Mouse (Mus musculus) limb, embryonic 15.5 days (tissue): ENCODE results near the gene Shisa7. TPM values are rescaled to one million over a fixed set of nuclear protein-coding genes. Genes with fewer than 3 reads are reported as not detected.
"Not testable (repeated sequence)": the region's sequence is repeated elsewhere in the genome, so short reads cannot be mapped to it uniquely, and the experiment has no call there.

Experiments used
- ATAC-seq: fragments of 200-750 bp; cut with Nextera tagmentation; 2 replicates; pipeline ENCODE4 v1.8.0; 2017; ENCODE audit warnings: low read depth, moderate TSS enrichment; ENCODE audit not compliant: insufficient number of reproducible peaks, low FRiP score, low TSS enrichment
- H3K27ac ChIP-seq: fragments of 300-500 bp; sonication (generic); 2 replicates; pipeline ENCODE4 v1.5.1; 2015; ENCODE audit warnings: moderate library complexity, mild to moderate bottlenecking, inconsistent platforms
- H3K27me3 ChIP-seq: fragments of 300-500 bp; sonication (generic); 2 replicates; pipeline ENCODE4 v1.6.1; 2015; ENCODE audit warnings: inconsistent platforms
- H3K36me3 ChIP-seq: fragments of 300-500 bp; sonication (generic); 2 replicates; pipeline ENCODE4 v1.6.1; 2015; ENCODE audit warnings: inconsistent platforms
- H3K4me1 ChIP-seq: fragments of 300-500 bp; sonication (generic); 2 replicates; pipeline ENCODE4 v1.6.1; 2015; ENCODE audit warnings: inconsistent platforms
- H3K4me2 ChIP-seq: fragments of 300-500 bp; sonication (generic); 2 replicates; pipeline ENCODE4 v1.6.1; 2015; ENCODE audit warnings: mild to moderate bottlenecking, inconsistent platforms
- H3K4me3 ChIP-seq: fragments of 300-500 bp; sonication (generic); 2 replicates; pipeline ENCODE4 v1.5.1; 2015; ENCODE audit warnings: mild to moderate bottlenecking, inconsistent platforms
- H3K9ac ChIP-seq: fragments of 300-500 bp; sonication (generic); 2 replicates; pipeline ENCODE4 v1.6.1; 2015; ENCODE audit warnings: inconsistent platforms
- H3K9me3 ChIP-seq: fragments of 300-500 bp; sonication (generic); 2 replicates; pipeline ENCODE4 v1.6.1; 2016; ENCODE audit warnings: inconsistent platforms
- WGBS: fragments of 180-500 bp; shearing (Covaris S2); methylation state at CpG from one replicate; pipeline ENCODE4 v1.1.7; 2015; 5-methylcytosine and 5-hydroxymethylcytosine counted together
- polyA plus RNA-seq: library from polyadenylated mRNA; unstranded; fragments of >200 nt; fragmentation: Nextera tagmentation; extraction: Ambion mirVana; gene quantifications from 2 replicates; pipeline ENCODE4 v1.2.1, GENCODE M21; 2015

The Shisa7 gene
- 0.32 and 0.46 TPM in 2 replicates for polyA plus RNA-seq

DNA sequence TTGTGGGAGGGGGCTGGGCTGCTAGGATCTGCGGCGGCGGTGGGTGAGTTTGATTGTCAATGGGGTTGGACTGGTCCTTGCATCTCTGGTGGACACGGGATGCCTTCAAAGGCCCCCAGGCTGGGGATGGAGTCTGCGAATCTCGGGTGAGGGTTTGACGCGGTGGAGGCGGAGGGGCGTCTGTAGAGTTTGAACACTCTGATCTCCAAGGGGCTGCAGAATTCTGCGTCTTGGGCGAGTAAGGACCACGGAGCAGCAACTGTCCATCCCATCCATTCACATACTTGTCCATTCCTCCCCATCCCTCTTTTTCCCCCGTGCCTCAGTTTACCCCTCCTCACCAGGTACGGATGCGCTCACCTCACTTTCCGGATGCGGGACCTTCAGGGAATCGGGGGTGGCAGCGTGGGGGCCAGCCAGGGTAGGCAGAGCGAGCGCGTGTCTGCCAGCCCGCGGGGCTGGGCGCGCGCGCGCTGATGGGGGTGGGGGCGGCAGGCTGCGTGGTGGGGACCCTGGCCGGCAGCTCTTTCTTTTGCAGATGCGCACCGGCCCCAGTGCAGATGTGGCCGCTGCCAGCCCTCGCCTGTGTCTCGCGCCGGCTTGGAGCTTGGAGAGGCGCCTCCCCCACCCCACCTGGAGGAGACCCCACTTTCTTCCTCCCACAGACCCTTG lies at the start of gene Shisa7:
Gene Shisa7 (minus strand): TSS at position 452 of the 672 bp plus-strand sequence.
- no peaks in the 10 kb centered on the region for H3K9me3 ChIP-seq
- H3K36me3 ChIP-seq: no peaks in the 10 kb centered on the region
- peak within 1 kb of the TSS; percentile 84 for H3K4me2 ChIP-seq
- H3K4me1 ChIP-seq: peaks cover 29% of the 10 kb centered on the region
- WGBS: under 1% methylated on average over 39 of the region's 41 CpGs
- H3K4me3 ChIP-seq: peak within 1 kb of the TSS; percentile 42
- H3K27me3 ChIP-seq: peaks cover 69% of the 10 kb centered on the region
- H3K9ac ChIP-seq: peak within 1 kb of the TSS; percentile 17; the same call in 1 of the 2 replicates
- no peak within 1 kb of the TSS for H3K27ac ChIP-seq
- ATAC-seq: no peak

DNA sequence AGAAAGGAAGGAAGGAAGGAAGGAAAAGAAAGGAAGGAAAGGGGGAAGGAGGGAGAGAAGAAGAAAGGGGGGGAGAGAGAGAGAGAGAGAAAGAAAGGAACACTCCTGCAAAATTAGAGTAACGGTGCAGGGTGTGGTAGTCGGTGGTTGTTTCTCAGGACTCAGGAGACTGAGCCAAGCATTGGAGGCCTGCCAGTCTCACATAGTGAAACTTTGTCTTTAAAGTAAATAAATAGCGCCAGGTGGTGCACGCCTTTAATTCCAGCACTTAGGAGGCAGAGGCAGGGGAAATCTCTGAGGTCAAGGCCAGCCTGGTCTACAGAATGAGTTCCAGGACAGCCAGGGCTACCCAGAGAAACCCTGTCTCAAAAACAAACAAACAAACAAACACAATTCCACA lies 42.2 kb upstream of the Shisa7 start:
- H3K4me2 ChIP-seq: no peak overlapping the region
- H3K4me1 ChIP-seq: peaks cover 6% of the 10 kb centered on the region; the same call in 1 of the 2 replicates
- WGBS: 42% methylated on average over 4 of the region's 4 CpGs
- H3K9me3 ChIP-seq: no peaks in the 10 kb centered on the region
- peak overlapping the region; percentile 17; the same call in 1 of the 2 replicates for H3K27ac ChIP-seq
- H3K36me3 ChIP-seq: no peaks in the 10 kb centered on the region
- H3K27me3 ChIP-seq: no peaks in the 10 kb centered on the region
- H3K4me3 ChIP-seq: no peak overlapping the region
- H3K9ac ChIP-seq: no peak overlapping the region
- ATAC-seq: no peak

DNA sequence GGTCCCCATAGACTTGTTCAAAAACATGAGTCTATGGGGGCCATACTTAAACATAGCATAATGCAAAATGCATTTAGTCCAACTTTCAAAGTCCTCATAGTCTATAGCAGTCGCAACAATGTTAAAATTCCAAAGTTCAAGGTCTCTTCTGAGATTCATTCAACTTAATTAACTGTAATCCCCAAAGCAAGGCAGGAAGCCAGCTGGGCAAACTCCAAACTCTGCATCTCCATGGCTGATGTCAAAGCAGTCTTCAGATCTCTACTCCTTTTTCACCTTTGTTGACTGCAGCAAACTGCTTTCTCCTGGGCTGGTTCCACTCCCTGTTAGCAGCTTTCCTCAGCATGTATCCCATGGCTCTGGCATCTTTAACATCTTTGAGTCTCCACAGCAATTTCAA lies 34.5 kb upstream of the Shisa7 start:
- WGBS: 88% methylated on average over 1 of the region's 1 CpGs
- not testable (repeated sequence) for H3K36me3 ChIP-seq, H3K4me2 ChIP-seq, H3K4me3 ChIP-seq, H3K27me3 ChIP-seq, H3K9me3 ChIP-seq, H3K27ac ChIP-seq, ATAC-seq, H3K9ac ChIP-seq
- peaks cover 15% of the 10 kb centered on the region for H3K4me1 ChIP-seq

DNA sequence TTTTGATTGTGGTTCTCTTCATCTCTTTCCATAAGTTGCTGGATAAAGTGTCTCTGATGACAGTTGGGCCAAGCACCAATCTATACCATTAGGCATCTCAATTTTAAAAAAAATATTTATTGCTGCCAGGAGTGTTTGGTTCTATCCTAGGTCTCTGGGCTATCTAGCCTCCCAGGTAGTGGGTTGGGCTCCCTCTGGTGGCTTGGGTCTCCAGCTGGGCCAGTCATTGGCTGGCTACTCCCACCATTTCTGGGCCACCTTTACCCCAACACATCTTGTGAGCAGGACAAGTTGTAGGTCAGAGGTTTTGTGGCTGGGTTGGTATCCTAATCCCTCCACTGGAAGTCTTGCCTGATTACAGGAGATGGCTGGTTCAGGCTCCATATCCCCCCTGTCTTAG lies 33.7 kb upstream of the Shisa7 start:
- H3K27ac ChIP-seq: no peak overlapping the region
- H3K27me3 ChIP-seq: no peaks in the 10 kb centered on the region
- no peak for ATAC-seq
- no peak overlapping the region for H3K4me2 ChIP-seq
- H3K4me1 ChIP-seq: peaks cover 15% of the 10 kb centered on the region
- no peaks in the 10 kb centered on the region for H3K36me3 ChIP-seq
- no peak overlapping the region for H3K9ac ChIP-seq
- H3K4me3 ChIP-seq: no peak overlapping the region; the same call in 1 of the 2 replicates
- H3K9me3 ChIP-seq: no peaks in the 10 kb centered on the region

DNA sequence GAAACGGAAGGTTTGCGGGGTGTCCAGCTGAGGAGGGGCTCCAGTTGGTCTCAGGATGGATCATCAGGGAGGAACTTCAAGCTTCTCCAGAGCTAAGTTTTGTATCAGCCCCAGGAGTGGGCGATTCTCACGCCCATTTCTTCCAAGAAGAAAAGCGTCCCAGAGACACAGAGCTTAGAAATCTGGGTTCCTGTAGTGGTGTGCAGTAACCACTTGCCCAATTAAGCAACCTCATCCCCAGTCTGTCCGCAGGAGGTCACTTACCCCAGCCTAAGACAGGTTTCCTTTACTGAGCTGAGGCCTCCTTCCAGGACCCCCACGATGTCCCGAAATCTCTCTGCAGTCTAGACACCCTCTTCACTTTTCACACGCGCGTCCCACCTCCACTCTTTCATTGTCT lies 32.7 kb upstream of the Shisa7 start:
- no peaks in the 10 kb centered on the region for H3K9me3 ChIP-seq
- H3K27me3 ChIP-seq: no peaks in the 10 kb centered on the region
- H3K4me2 ChIP-seq: peak overlapping the region; percentile 84
- no peaks in the 10 kb centered on the region for H3K36me3 ChIP-seq
- no peak for ATAC-seq
- WGBS: 6% methylated on average over 11 of the region's 11 CpGs
- peak overlapping the region; percentile 55 for H3K9ac ChIP-seq
- H3K27ac ChIP-seq: 0 out of 2 replicates have a peak overlapping the region, but pooled peaks have one; percentile 47
- H3K4me3 ChIP-seq: peak overlapping the region; percentile 60
- peaks cover 15% of the 10 kb centered on the region for H3K4me1 ChIP-seq

DNA sequence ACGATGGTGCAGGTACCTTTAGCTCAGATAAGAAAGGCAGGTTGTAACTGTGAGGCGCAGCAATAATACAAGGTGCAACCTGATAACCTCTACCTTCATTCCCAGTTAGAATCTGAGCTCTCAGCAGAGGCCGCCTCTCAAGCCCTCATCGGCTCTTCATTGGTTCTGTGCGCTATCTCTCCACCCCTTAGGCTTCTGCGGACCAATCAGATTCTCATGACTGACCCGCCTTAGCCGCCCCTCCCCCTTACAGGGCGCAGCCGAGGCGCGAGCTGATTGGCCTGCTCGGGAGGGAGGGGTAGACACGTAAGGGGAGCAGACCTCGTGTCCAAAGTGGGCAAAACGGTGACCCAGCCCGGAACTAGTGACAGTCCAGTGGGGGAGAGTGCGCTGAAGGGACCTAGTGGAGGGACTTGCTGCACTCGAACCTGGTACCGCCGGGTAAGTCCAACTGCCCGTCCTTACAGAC lies 32.3 kb upstream of the Shisa7 start, which contains the start of gene Isoc2a:
Gene Isoc2a (plus strand): TSS at position 401 of the 469 bp plus-strand sequence.
- Histone ChIP-seq H3K27me3 (no peaks in the 10 kb centered on the region), H3K4me1 (peaks cover 15% of the 10 kb centered on the region), H3K4me3 (peak within 1 kb of the TSS; percentile 60), H3K9ac (peak within 1 kb of the TSS; percentile 55), H3K9me3 (no peaks in the 10 kb centered on the region), H3K4me2 (peak within 1 kb of the TSS; percentile 84), H3K27ac (0 out of 2 replicates have a peak within 1 kb of the TSS, but pooled peaks have one; percentile 47), H3K36me3 (no peaks in the 10 kb centered on the region)
- WGBS: under 1% methylated on average over 22 of the region's 22 CpGs
- ATAC-seq: peak; percentile 99

DNA sequence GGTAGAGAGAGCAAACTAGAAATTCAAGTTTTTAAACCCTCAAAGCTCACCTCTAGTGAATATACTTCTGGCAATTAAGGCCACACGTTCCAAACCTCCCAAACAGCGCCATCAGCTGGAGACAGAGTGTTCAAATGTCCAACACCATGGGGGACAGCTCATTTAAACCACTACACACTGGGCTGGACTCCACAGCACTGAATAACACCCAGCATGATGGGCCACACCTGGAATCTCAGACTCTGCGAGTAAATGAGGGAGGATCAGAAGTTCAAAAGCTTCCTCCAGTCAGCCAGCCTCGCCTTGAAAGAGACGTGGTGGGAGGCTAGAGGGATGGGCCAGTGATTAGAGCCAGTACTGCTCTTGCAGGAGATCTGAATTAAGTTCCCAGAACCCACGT lies 25.6 kb upstream of the Shisa7 start, which contains the start of gene Isoc2b:
Gene Isoc2b (minus strand): TSS at position 126 of the 400 bp plus-strand sequence.
- no peak within 1 kb of the TSS for H3K27ac ChIP-seq
- ATAC-seq: no peak
- H3K9ac ChIP-seq: no peak within 1 kb of the TSS
- peaks cover 20% of the 10 kb centered on the region for H3K4me1 ChIP-seq
- H3K36me3 ChIP-seq: no peaks in the 10 kb centered on the region
- no peak within 1 kb of the TSS for H3K4me3 ChIP-seq
- no peaks in the 10 kb centered on the region for H3K9me3 ChIP-seq
- WGBS: 43% methylated on average over 6 of the region's 6 CpGs
- no peak within 1 kb of the TSS for H3K4me2 ChIP-seq
- no peaks in the 10 kb centered on the region for H3K27me3 ChIP-seq

DNA sequence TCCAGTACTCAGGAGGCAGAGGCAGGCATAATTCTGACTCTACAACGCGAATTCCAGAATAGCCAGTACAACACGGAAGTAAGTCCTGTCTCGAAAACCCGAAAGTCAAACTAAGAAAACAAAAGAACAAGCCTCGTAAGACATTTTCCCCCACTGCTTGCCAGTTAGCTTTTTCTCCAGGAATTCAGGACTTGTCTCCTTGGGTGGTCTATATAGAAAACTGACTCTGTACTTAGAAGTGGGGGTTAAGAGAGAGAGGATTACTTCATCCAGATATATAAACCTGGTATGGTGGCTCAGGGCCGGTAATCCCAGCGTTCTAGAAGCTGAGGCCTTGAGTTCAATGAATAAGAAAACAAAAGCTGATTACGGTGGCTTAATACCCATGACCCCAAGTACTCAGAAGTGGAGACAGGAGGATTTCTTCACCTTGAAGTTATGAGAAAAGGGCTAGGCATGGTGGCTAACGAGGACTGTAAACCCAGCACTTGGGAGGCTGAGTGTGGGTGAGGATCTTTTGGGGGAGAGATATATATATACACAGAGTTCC lies 22.2 kb upstream of the Shisa7 start:
- Histone ChIP-seq H3K27ac (peak overlapping the region; percentile 74), H3K9ac (peak overlapping the region; percentile 24), H3K4me2 (peak overlapping the region; percentile 59)

DNA sequence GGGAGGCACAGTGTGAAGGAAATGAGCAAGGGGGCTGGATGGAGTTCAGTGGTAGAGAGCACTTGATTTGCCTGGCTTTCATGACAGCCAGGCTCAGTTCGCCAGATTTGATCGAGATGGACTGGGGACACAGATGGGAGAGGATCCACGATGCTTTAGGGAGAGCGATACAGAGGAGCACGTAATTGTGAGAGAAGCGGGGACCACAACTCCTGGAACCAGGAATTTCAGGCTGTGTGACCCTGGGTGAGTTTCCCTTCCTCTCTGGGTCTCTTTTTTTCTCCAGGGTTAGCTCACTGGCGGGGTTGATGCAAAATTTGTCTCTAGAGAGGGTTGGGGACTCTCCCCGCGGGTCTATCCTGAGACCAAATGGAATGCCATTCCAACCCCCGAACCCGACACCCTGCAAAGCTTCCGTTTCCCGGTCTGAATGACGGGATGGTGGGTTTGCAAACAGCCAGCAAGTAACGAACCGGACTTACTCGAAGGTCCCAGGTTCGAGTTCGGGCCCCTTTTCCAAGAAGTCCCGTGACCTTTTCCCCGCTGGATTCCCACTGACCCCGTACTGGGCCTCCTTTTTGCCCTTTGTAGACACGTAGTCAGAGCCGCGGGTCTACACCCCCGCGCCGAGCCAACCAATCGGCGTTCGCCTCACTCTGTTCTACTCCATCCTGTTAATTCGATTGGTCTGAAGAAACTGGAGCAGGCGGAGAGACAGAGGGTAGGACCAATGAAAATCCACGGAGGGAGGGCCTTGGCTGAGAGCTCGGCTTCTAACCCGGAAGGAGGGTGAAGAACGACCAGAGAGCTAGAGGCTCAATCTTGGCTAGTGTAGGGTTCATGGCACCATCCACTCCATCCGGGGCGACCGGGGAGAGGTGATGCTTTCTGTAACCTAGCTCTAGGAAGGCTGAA lies 21.3 kb upstream of the Shisa7 start:
- Histone ChIP-seq H3K4me3 (peak overlapping the region; percentile 55), H3K36me3 (no peaks in the 10 kb centered on the region), H3K27ac (peak overlapping the region; percentile 74), H3K4me1 (peaks cover 24% of the 10 kb centered on the region), H3K27me3 (no peaks in the 10 kb centered on the region), H3K4me2 (peak overlapping the region; percentile 59), H3K9me3 (no peaks in the 10 kb centered on the region), H3K9ac (peak overlapping the region; percentile 29)
- ATAC-seq: peak; percentile 100
- WGBS: 4% methylated on average over 40 of the region's 40 CpGs

More for the DNA sequence above, 22.2 kb upstream of the Shisa7 start:
- H3K36me3 ChIP-seq: no peaks in the 10 kb centered on the region
- H3K27me3 ChIP-seq: no peaks in the 10 kb centered on the region
- peaks cover 24% of the 10 kb centered on the region for H3K4me1 ChIP-seq
- peak overlapping the region; percentile 55 for H3K4me3 ChIP-seq
- WGBS: 43% methylated on average over 10 of the region's 10 CpGs
- ATAC-seq: no peak
- no peaks in the 10 kb centered on the region for H3K9me3 ChIP-seq

DNA sequence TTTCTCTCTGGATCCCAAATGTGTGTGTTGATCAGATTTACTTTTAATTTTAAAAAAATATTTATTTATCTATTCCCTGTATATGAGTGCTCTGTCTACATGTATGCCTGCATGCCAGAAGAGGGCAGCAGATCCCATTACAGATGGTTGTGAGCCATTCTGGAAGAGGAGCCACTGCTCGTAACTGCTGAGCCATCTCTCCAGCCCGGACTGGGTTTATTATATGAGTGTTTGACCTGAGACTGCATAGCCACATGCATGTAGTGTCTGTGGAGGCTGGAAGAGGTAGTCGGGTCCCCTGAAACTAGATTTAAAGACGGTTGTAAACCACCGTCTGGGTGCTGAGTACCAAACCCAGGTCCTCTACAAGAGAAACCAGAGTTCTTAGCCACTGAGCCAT lies 20.6 kb upstream of the Shisa7 start:
- no peaks in the 10 kb centered on the region for H3K9me3 ChIP-seq
- H3K4me1 ChIP-seq: peaks cover 24% of the 10 kb centered on the region
- WGBS: 66% methylated on average over 5 of the region's 5 CpGs
- peak overlapping the region; percentile 55 for H3K4me3 ChIP-seq
- peak overlapping the region; percentile 12; the same call in 1 of the 2 replicates for H3K27ac ChIP-seq
- H3K36me3 ChIP-seq: no peaks in the 10 kb centered on the region
- H3K27me3 ChIP-seq: no peaks in the 10 kb centered on the region
- ATAC-seq: no peak
- H3K9ac ChIP-seq: no peak overlapping the region
- H3K4me2 ChIP-seq: peak overlapping the region; percentile 59

DNA sequence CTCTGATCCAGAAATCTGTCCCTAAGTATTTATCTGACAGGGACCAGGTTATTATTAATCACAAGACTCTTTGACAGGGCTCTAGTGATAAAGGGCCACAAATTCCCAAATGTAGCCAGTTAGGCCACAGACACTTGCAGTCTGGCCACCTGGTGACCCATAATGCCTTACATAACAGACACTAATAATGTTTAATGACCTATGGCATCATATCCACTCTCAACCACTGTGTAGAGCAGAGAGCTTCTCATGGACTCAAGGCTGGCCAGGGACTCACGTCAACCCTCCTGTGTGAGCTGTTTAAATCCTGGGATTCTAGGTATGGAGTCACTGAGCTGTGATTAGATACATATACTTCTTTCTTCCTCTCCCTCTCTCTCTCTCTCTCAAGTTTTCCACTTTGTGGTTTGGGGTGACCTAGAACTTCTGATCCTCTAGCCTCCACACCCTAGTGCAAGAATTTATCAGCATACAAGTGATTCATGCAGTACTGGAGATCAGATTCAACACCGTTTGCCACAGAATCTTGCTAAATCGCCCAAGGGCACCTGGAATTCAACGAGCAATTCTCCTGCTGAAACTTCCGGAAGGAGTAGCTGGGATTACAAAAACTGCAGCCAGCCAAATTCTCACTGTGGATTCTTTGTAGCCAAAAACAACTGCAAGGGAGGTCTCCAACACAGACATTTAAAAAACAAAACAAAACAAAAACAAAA lies 19.8 kb upstream of the Shisa7 start:
- H3K9ac ChIP-seq: no peak overlapping the region
- H3K4me2 ChIP-seq: no peak overlapping the region
- ATAC-seq: no peak
- no peak overlapping the region for H3K4me3 ChIP-seq
- H3K36me3 ChIP-seq: no peaks in the 10 kb centered on the region
- no peaks in the 10 kb centered on the region for H3K27me3 ChIP-seq
- H3K4me1 ChIP-seq: peaks cover 24% of the 10 kb centered on the region
- no peak overlapping the region for H3K27ac ChIP-seq
- no peaks in the 10 kb centered on the region for H3K9me3 ChIP-seq
- WGBS: 64% methylated on average over 5 of the region's 5 CpGs
